Mouse (Mus musculus) liver, postnatal 0 days (tissue): ENCODE data around the gene Tmc8. TPM values are rescaled to one million over a fixed set of nuclear protein-coding genes. Genes with fewer than 3 reads are reported as not detected.
A peak's percentile ranks its signal among the peaks of the same experiment; 100 is the strongest.
"Not testable (repeated sequence)": the region's sequence is repeated elsewhere in the genome, so short reads cannot be mapped to it uniquely, and the experiment has no call there.

Experiments
- ATAC-seq: fragments of 200-750 bp; cut with Nextera tagmentation; 2 replicates; pipeline ENCODE4 v1.8.0; 2017; ENCODE audit warnings: mild to moderate bottlenecking, moderate library complexity
- DNase-seq: peaks from one replicate; pipeline ENCODE4 v3.0.0-alpha.2; 2016
- H3K27ac ChIP-seq: fragments of 300-500 bp; sonication (generic); 2 replicates; pipeline ENCODE4 v1.5.1; 2014; ENCODE audit warnings: antibody characterized with exemption, moderate library complexity, mild to moderate bottlenecking, low read depth
- H3K27me3 ChIP-seq: fragments of 300-500 bp; sonication (generic); 2 replicates; pipeline ENCODE4 v1.6.1; 2014; ENCODE audit warnings: low read length, control low read depth, mixed read lengths; ENCODE audit not compliant: insufficient read depth
- H3K36me3 ChIP-seq: fragments of 300-500 bp; sonication (generic); replicated peaks from 2 replicates; pipeline ENCODE4 v1.6.1; 2014; ENCODE audit warnings: mild to moderate bottlenecking, control low read depth, low read length, moderate library complexity, mixed read lengths; ENCODE audit not compliant: insufficient read depth
- H3K4me1 ChIP-seq: fragments of 300-500 bp; sonication (generic); 2 replicates; pipeline ENCODE4 v1.6.1; 2014; ENCODE audit warnings: antibody characterized with exemption, mild to moderate bottlenecking, control low read depth; ENCODE audit not compliant: insufficient read depth
- H3K4me2 ChIP-seq: fragments of 300-500 bp; sonication (generic); 2 replicates; pipeline ENCODE4 v1.6.1; 2014; ENCODE audit warnings: low read depth, mild to moderate bottlenecking, low read length, moderate library complexity, mixed read lengths
- H3K4me3 ChIP-seq: fragments of 300-500 bp; sonication (generic); 2 replicates; pipeline ENCODE4 v1.5.1; 2014; ENCODE audit warnings: low read depth, low read length
- H3K9ac ChIP-seq: fragments of 300-500 bp; sonication (generic); replicated peaks from 2 replicates; pipeline ENCODE4 v1.6.1; 2014; ENCODE audit warnings: mild to moderate bottlenecking, moderate library complexity
- H3K9me3 ChIP-seq: fragments of 300-500 bp; sonication (generic); 2 replicates; pipeline ENCODE4 v1.6.1; 2016; ENCODE audit warnings: mild to moderate bottlenecking, control low read depth, low read length, mixed read lengths
- CTCF ChIP-seq: sonication (generic); IDR thresholded peaks from 2 replicates; pipeline ENCODE4 v1.5.1; 2016; ENCODE audit warnings: antibody characterized with exemption, low read depth
- EP300 ChIP-seq: IDR thresholded peaks from 2 replicates; pipeline ENCODE4 v1.6.1; 2016; ENCODE audit warnings: antibody characterized with exemption, low read depth, mild to moderate bottlenecking
- WGBS: fragments of 180-500 bp; shearing (Covaris S2); extraction: QIAGEN DNeasy Blood & Tissue Kit; methylation state at CpG from one replicate; pipeline ENCODE4 v1.1.7; 2014; ENCODE audit not compliant: insufficient replicate concordance; 5-methylcytosine and 5-hydroxymethylcytosine counted together
- polyA plus RNA-seq: library from polyadenylated mRNA; unstranded; fragments of >200 nt; fragmentation: Nextera tagmentation; extraction: Ambion mirVana; gene quantifications from 2 replicates; pipeline ENCODE4 v1.2.1, GENCODE M21; 2015

Tmc8 gene
- polyA plus RNA-seq, 1 experiment from 2014 or later, result 6.8 TPM

DNA sequence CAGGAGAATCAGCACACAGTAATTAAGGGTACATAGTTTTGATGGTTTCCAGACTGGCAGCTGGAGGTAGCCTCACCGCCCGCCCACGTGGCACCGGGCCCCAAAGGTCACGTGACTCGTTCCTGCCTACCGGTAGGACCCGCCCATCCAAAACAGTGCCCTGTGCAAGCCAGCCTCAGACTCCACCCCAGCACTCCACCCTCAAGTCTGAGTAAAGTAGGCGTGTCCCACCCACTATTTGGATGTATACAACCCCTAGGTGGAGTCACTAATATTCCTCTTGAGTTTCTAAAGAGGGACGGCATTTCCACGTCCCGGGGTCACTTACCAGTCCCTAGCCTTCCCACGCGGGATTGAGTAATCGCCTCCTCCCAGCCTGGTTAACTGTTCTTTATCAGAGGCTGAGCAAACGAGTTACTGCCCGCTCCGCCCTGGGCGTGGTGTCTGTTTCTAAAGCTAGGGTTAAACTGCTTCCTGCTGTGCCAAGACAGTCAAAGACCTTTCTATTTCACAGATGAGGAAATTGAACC lies 1.2 kb upstream of the Tmc8 start:
- peak overlapping the region; percentile 89 for H3K9ac ChIP-seq
- H3K4me1 ChIP-seq, result peaks cover 30% of the 10 kb centered on the region
- H3K36me3 ChIP-seq, result peaks cover 48% of the 10 kb centered on the region
- TF ChIP-seq EP300, result peak; percentile 95
- TF ChIP-seq CTCF, result peak; percentile 50
- 0% methylated on average over 19 of the region's 19 CpGs for WGBS
- peak overlapping the region; percentile 97 for H3K4me2 ChIP-seq
- H3K9me3 ChIP-seq, result no peaks in the 10 kb centered on the region
- peak; percentile 79 for ATAC-seq
- peak overlapping the region; percentile 97 for H3K27ac ChIP-seq
- no peaks in the 10 kb centered on the region for H3K27me3 ChIP-seq
- DNase-seq, result peak; percentile 95
- H3K4me3 ChIP-seq, result peak overlapping the region; percentile 82

GRCm38 (mm10) chr11:117781199-117781821 lies 566 bp upstream of the Tmc8 start:
- peak overlapping the region; percentile 89 for H3K9ac ChIP-seq
- no peaks in the 10 kb centered on the region for H3K27me3 ChIP-seq
- DNase-seq, result peak; percentile 79
- no peaks in the 10 kb centered on the region for H3K9me3 ChIP-seq
- peak overlapping the region; percentile 82 for H3K4me3 ChIP-seq
- H3K4me2 ChIP-seq, result peak overlapping the region; percentile 97
- peak; percentile 18 for ATAC-seq
- 9% methylated on average over 18 of the region's 18 CpGs for WGBS
- no peak for TF ChIP-seq EP300
- no peak for TF ChIP-seq CTCF
- peak overlapping the region; percentile 97 for H3K27ac ChIP-seq
- H3K36me3 ChIP-seq, result peaks cover 44% of the 10 kb centered on the region
- peaks cover 30% of the 10 kb centered on the region for H3K4me1 ChIP-seq

- H3K4me3 ChIP-seq, result peak overlapping the region; percentile 82
- H3K36me3 ChIP-seq, result peaks cover 40% of the 10 kb centered on the region
- no peak for TF ChIP-seq CTCF
- TF ChIP-seq EP300, result no peak
- peak overlapping the region; percentile 97 for H3K4me2 ChIP-seq
- H3K9me3 ChIP-seq, result no peaks in the 10 kb centered on the region
- peak overlapping the region; percentile 97 for H3K27ac ChIP-seq
- whole genome bisulfite sequencing, result 18% methylated on average over 9 of the region's 9 CpGs
- DNase-seq (no peak), ATAC-seq (no peak)
- no peaks in the 10 kb centered on the region for H3K27me3 ChIP-seq
- H3K4me1 ChIP-seq, result peaks cover 22% of the 10 kb centered on the region
- peak overlapping the region; percentile 89 for H3K9ac ChIP-seq
These were observed 794 bp downstream of the Tmc8 start for GRCm38 (mm10) chr11:117782705-117783034.

DNA sequence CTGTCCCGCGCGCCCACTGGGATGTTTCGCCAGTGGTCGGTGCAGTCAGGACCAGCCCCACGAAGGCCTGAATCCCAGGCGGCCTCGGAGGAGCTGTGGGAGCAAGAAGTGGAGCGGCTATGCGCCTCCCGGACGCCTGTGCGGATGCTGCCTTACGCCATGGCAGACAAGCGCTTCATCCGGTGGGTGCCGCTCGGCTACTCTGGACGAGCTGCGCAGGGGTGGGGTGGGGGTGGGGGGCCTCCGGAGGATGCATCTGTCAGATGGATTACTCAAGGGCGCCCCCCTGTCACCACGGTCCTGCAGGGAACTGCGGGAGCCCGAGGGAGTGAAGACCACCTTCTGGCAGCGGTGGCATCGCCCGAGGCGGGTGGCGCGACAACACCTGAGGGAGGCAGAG lies 1.2 kb downstream of the Tmc8 start:
- Histone ChIP-seq H3K4me3 (peak overlapping the region; percentile 82), H3K9ac (peak overlapping the region; percentile 89), H3K36me3 (peaks cover 36% of the 10 kb centered on the region), H3K9me3 (no peaks in the 10 kb centered on the region), H3K4me2 (peak overlapping the region; percentile 97), H3K4me1 (peaks cover 18% of the 10 kb centered on the region), H3K27ac (peak overlapping the region; percentile 97), H3K27me3 (no peaks in the 10 kb centered on the region)
- DNase-seq, result peak; percentile 86
- no peak for ATAC-seq
- no peak for TF ChIP-seq EP300
- peak; percentile 65 for TF ChIP-seq CTCF
- 2% methylated on average over 31 of the region's 31 CpGs for WGBS

- WGBS, result 49% methylated on average over 10 of the region's 10 CpGs
- TF ChIP-seq EP300 (no peak), CTCF (no peak)
- Histone ChIP-seq H3K27ac (peak overlapping the region; percentile 97), H3K9me3 (no peaks in the 10 kb centered on the region), H3K9ac (peak overlapping the region; percentile 89), H3K4me3 (peak overlapping the region; percentile 82), H3K4me2 (peak overlapping the region; percentile 97), H3K4me1 (peaks cover 11% of the 10 kb centered on the region), H3K27me3 (no peaks in the 10 kb centered on the region), H3K36me3 (peaks cover 29% of the 10 kb centered on the region)
- ATAC-seq (no peak), DNase-seq (peak; percentile 78)
These were observed 1.9 kb downstream of the Tmc8 start for GRCm38 (mm10) chr11:117783683-117784309.

DNA sequence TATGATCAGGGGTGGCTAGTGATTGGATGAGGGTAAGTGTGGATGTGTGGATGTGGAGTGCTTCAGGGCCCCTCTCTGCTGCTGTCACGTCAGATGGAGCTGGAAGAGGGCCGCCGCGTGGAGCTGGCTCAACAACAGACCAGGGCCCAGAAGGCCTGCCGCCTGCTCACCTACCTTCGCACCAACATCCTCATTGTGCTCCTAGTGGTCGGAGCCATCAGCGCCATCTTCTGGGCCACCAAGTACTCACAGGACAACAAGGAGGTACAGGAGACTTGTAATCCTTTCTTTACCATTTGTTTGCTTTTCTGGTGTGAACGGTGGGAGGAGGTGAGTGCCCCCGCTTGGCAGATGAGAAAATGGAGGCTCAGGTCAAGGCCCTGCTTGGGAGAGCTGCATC lies 4.4 kb downstream of the Tmc8 start:
- H3K36me3 ChIP-seq, result peaks cover 32% of the 10 kb centered on the region
- H3K4me3 ChIP-seq, result no peak overlapping the region
- no peaks in the 10 kb centered on the region for H3K9me3 ChIP-seq
- peak; percentile 78 for DNase-seq
- no peaks in the 10 kb centered on the region for H3K27me3 ChIP-seq
- TF ChIP-seq CTCF (peak; percentile 89), EP300 (no peak)
- no peak overlapping the region for H3K4me2 ChIP-seq
- ATAC-seq, result no peak
- peak overlapping the region; percentile 26; the same call in 1 of the 2 replicates for H3K9ac ChIP-seq
- H3K4me1 ChIP-seq, result peaks cover 18% of the 10 kb centered on the region
- WGBS, result 10% methylated on average over 10 of the region's 10 CpGs
- no peak overlapping the region for H3K27ac ChIP-seq

DNA sequence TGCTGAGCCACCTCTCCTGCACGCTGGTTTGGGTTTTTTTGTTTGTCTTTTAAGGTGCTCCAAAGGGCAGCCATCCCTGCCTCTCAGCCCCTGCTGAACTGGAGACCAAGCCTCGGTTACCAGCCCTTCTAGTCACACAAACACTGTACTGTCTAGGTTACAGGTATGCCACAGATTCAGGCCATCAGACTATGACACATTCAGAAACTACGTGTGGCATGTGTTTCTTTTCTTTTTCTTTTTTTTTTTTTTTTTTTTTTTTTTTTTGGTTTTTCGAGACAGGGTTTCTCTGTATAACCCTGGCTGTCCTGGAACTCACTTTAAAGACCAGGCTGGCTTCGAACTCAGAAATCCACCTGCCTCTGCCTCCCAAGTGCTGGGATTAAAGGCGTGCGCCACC lies 6.6 kb downstream of the Tmc8 start:
- H3K9me3 ChIP-seq, DNase-seq: not testable (repeated sequence)

More for the DNA sequence above, 6.6 kb downstream of the Tmc8 start:
- H3K4me1 ChIP-seq, result peaks cover 32% of the 10 kb centered on the region
- H3K36me3 ChIP-seq, result peaks cover 35% of the 10 kb centered on the region
- H3K9ac ChIP-seq, H3K27ac ChIP-seq, H3K4me3 ChIP-seq, H3K4me2 ChIP-seq, H3K27me3 ChIP-seq, ATAC-seq: not testable (repeated sequence)
- WGBS, result 85% methylated on average over 7 of the region's 7 CpGs
